Mouse (Mus musculus) small intestine, adult 2 months (tissue): ENCODE results near the gene Map4k4.

ENCODE experiments used
- CTCF ChIP-seq: fragments of 200-500 bp; IDR thresholded peaks from 2 replicates; pipeline ENCODE4 v1.5.1; 2012; ENCODE audit warnings: low read depth, mild to moderate bottlenecking, control low read depth, inconsistent platforms, low read length, moderate library complexity, mixed read lengths; ENCODE audit not compliant: insufficient replicate concordance, insufficient read length; ENCODE audit errors: extremely low read depth
- POLR2A ChIP-seq: fragments of 200-500 bp; IDR thresholded peaks from 2 replicates; pipeline ENCODE4 v1.6.1; 2012; ENCODE audit warnings: low read depth, mild to moderate bottlenecking, control low read depth, inconsistent platforms, low read length, moderate library complexity

GRCm38 (mm10) chr1:39932216-39932739, 31.6 kb downstream of the Map4k4 start:
- TF ChIP-seq POLR2A (no peak), CTCF (no peak)
